Mouse (Mus musculus) ES-E14 (cell line): ENCODE results near the gene 2300002M23Rik. TPM values are rescaled to one million over a fixed set of nuclear protein-coding genes. Genes with fewer than 3 reads are reported as not detected.

Experiments used
- DNase-seq: peaks from one replicate; pipeline ENCODE4 v3.0.0-alpha.2; 2013; ENCODE audit warnings: low read depth, low spot score
- H3K27ac ChIP-seq: 2 replicates; pipeline ENCODE4 v1.5.1; 2012; ENCODE audit warnings: low read depth, mild to moderate bottlenecking, low read length, moderate library complexity, mixed read lengths; ENCODE audit not compliant: poor library complexity, insufficient read depth, severe bottlenecking
- H3K36me3 ChIP-seq: 2 replicates; pipeline ENCODE4 v1.6.1; 2012; ENCODE audit warnings: mild to moderate bottlenecking, low read length, moderate library complexity, mixed read lengths; ENCODE audit not compliant: control insufficient read depth, poor library complexity, insufficient read depth, severe bottlenecking
- H3K4me1 ChIP-seq, 2 experiments: fragments of 150-350 bp in 1 of 2; sonication (generic) in 1 of 2; 2 replicates each; pipeline ENCODE4 v1.6.1; 2012; ENCODE audit warnings: low read length in 2 of 2, mild to moderate bottlenecking in 1 of 2, mixed read lengths in 1 of 2; ENCODE audit not compliant: control insufficient read depth in 2 of 2, insufficient read depth in 2 of 2, poor library complexity in 1 of 2
- H3K4me3 ChIP-seq, 2 experiments: fragments of 150-350 bp in 1 of 2; sonication (generic) in 1 of 2; 2 replicates each; pipeline ENCODE4 v1.5.1; 2012; ENCODE audit warnings: low read length in 2 of 2, low read depth in 1 of 2, mild to moderate bottlenecking in 1 of 2, mixed read lengths in 1 of 2; ENCODE audit not compliant: insufficient read depth in 1 of 2, poor library complexity in 1 of 2, severe bottlenecking in 1 of 2
- H3K9ac ChIP-seq: 2 replicates; pipeline ENCODE4 v1.6.1; 2012; ENCODE audit warnings: low read depth, mild to moderate bottlenecking, low read length, mixed read lengths; ENCODE audit not compliant: poor library complexity, insufficient read depth, severe bottlenecking
- H3K9me3 ChIP-seq: fragments of 150-350 bp; sonication (generic); 2 replicates; pipeline ENCODE4 v1.6.1; 2012; ENCODE audit warnings: low read depth, mild to moderate bottlenecking, low read length; ENCODE audit not compliant: control insufficient read depth, insufficient read depth
- CHD2 ChIP-seq: IDR thresholded peaks from 2 replicates; pipeline ENCODE4 v1.6.1; 2014; ENCODE audit warnings: mild to moderate bottlenecking, low read depth, low read length, inconsistent platforms
- HCFC1 ChIP-seq: IDR thresholded peaks from 2 replicates; pipeline ENCODE4 v1.6.1; 2012; ENCODE audit warnings: low read length, inconsistent platforms, borderline replicate concordance; ENCODE audit not compliant: insufficient read depth
- MAFK ChIP-seq: IDR thresholded peaks from 2 replicates; pipeline ENCODE4 v1.6.1; 2014; ENCODE audit warnings: mild to moderate bottlenecking, low read depth, low read length, inconsistent platforms; ENCODE audit not compliant: insufficient read depth
- ZC3H11A ChIP-seq: IDR thresholded peaks from 2 replicates; pipeline ENCODE4 v1.6.1; 2012; ENCODE audit warnings: low read depth, mild to moderate bottlenecking, inconsistent platforms, low read length, borderline replicate concordance
- ZNF384 ChIP-seq: IDR thresholded peaks from 2 replicates; pipeline ENCODE4 v1.6.1; 2012; ENCODE audit warnings: low read depth, low read length, inconsistent platforms
- in situ Hi-C, 2 experiments: fragments of 600-800 bp; cut with MboI; formaldehyde crosslinking; loops; one replicate each; pipeline ENCODE4 v1.15.1; 2025; ENCODE audit warnings: low sequenced_read_pairs in 2 of 2, inconsistent platforms in 1 of 2; ENCODE audit not compliant: unreplicated experiment in 2 of 2
- total RNA-seq: library from RNA; depleted of rRNA; stranded (reverse); fragments of 300-350 nt; gene quantifications from 2 replicates; pipeline ENCODE4 v1.2.3, GENCODE M21; 2012; rRNA removed

2300002M23Rik gene
- total RNA-seq, 1 experiment, result 0.22 TPM

DNA sequence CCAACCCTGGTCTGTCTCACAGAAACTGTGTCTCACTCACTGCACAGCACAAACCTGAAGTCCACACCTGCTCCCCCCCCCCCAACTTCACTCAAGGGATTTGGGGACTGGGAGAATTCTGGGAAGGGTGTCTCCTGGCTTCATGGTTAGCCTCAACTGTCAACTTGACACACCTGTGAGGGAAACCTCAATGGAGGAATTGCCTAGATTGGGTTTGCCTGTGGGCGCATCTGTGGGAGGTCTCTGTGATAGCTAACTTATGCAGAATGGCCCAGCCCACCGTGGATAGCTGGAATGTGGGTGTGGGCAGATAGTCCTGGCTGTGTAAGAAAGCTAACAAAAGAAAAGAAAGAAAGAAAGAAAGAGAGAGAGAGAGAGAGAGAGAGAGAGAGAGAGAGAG lies 34.0 kb downstream of the 2300002M23Rik start, which contains the start of gene Sfta2:
Gene Sfta2 (plus strand): TSS at position 301 of the 400 bp plus-strand sequence.
- DNase-seq, result no peak
- Histone ChIP-seq H3K9ac (no peak within 1 kb of the TSS), H3K4me3 (no peak within 1 kb of the TSS), H3K27ac (no peak within 1 kb of the TSS; the same call in 1 of the 2 replicates), H3K4me1 (no peaks in the 10 kb centered on the region), H3K9me3 (peaks cover 8% of the 10 kb centered on the region), H3K36me3 (no peaks in the 10 kb centered on the region)
- in situ Hi-C loops, result no loop called here
- TF ChIP-seq ZC3H11A (no peak), MAFK (no peak), CHD2 (no peak), HCFC1 (no peak), ZNF384 (no peak)

DNA sequence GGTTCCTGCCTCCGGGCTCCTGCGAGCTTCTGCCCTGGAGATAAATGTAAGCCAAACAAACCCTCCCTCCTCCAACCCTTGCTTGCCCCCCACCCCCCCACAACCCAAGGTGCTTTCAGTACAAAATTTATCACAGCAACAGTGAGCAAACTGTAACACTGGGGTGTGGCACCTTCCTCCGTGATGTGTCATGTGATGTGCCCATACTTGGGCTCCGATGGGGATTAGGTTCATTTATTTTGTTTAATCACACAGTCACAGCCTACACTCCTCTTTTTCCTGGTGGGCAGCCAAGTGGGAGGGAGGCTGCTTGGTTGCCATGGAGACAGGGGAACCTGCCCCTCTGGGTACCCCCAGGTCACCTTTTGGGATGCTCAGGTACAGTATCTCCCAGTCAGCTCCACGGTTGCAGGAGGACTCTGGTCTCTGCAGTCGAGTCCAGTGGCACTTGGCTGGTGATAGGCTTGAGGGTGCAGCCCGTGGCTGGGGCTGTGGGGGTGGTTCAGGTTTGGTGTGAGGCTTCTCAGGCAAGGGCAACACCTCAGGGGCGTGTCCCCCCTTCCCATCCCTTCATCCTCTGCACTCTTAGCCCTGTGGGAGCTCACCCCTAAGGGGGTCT lies 34.6 kb downstream of the 2300002M23Rik start:
- Histone ChIP-seq H3K27ac (no peak overlapping the region), H3K36me3 (no peaks in the 10 kb centered on the region), H3K4me3 (no peak overlapping the region), H3K4me1 (no peaks in the 10 kb centered on the region), H3K9ac (no peak overlapping the region), H3K9me3 (peaks cover 8% of the 10 kb centered on the region)
- no peak for TF ChIP-seq ZC3H11A
- TF ChIP-seq MAFK, result no peak
- TF ChIP-seq ZNF384, result no peak
- TF ChIP-seq HCFC1, result no peak
- TF ChIP-seq CHD2, result no peak
- no peak for DNase-seq
- in situ Hi-C loops, result no loop called here

DNA sequence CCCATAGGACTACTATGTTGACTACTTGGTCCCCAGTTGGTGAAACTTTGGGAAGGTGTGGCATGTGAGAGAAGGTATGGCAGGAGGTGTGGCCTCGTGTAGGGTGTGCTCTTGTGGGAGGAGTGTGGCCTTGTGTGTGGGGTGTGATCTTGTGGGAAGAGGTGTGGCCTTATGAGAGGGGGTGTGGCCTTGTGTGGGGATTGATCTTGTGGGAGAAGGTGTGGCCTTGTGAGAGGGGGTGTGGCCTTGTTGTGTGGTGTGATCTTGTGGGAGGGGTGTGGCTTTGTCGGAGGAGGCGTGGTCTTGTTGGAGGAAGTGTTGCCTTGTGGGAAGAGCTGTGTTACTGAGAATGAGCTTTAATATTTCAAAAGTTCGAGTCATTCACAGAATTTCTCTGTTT lies 49.9 kb downstream of the 2300002M23Rik start:
- H3K4me3 ChIP-seq, result no peak overlapping the region
- H3K9me3 ChIP-seq, result no peaks in the 10 kb centered on the region
- in situ Hi-C loops, result no loop called here
- no peak for DNase-seq
- TF ChIP-seq CHD2 (no peak), HCFC1 (no peak), MAFK (no peak), ZC3H11A (no peak), ZNF384 (no peak)
- H3K27ac ChIP-seq, result no peak overlapping the region
- no peak overlapping the region for H3K9ac ChIP-seq
- no peaks in the 10 kb centered on the region for H3K36me3 ChIP-seq
- no peaks in the 10 kb centered on the region; a peak in 1 of 4 replicates for H3K4me1 ChIP-seq

Other genes starting within 250 kb of the 2300002M23Rik start
- 0.11 TPM in 1 of 2 replicates, not detected in the other for gene H2-Q1, start 247.0 kb upstream of the 2300002M23Rik start, total RNA-seq
- 0.67 and 1.4 TPM in 2 replicates for gene H2-Q2, start 225.2 kb upstream of the 2300002M23Rik start, total RNA-seq
- 9.1 and 19.9 TPM in 2 replicates for gene H2-Q4, start 187.8 kb upstream of the 2300002M23Rik start, total RNA-seq
- 0.94 and 2.3 TPM in 2 replicates for gene H2-Q6, start 142.6 kb upstream of the 2300002M23Rik start, total RNA-seq
- gene H2-Q7, start 128.3 kb upstream of the 2300002M23Rik start, total RNA-seq, result 2.1 and 4.8 TPM in 2 replicates
- gene H2-Q10, start 97.4 kb upstream of the 2300002M23Rik start, total RNA-seq, result 2.1 and 3.1 TPM in 2 replicates
- 844 and 868 TPM in 2 replicates for gene Pou5f1, start 61.4 kb upstream of the 2300002M23Rik start, total RNA-seq
- 7.6 and 10.5 TPM in 2 replicates for gene Tcf19, start 50.6 kb upstream of the 2300002M23Rik start, total RNA-seq
- 28.5 and 31.8 TPM in 2 replicates for gene Cchcr1, start 50.4 kb upstream of the 2300002M23Rik start, total RNA-seq
- gene Psors1c2, start 34.2 kb upstream of the 2300002M23Rik start, total RNA-seq, result 4.3 and 8.9 TPM in 2 replicates
- gene Cdsn, start 15.3 kb upstream of the 2300002M23Rik start, total RNA-seq, result 1.1 and 1.2 TPM in 2 replicates
- gene Sfta2, start 34.1 kb downstream of the 2300002M23Rik start, total RNA-seq, result 0.53 TPM in 1 of 2 replicates, not detected in the other
- gene Gm9573, start 59.2 kb downstream of the 2300002M23Rik start, total RNA-seq, result not detected in 2 replicates
- gene Mucl3, start 76.2 kb downstream of the 2300002M23Rik start, total RNA-seq, result 0.85 and 1.1 TPM in 2 replicates
- gene Vars2, start 100.1 kb downstream of the 2300002M23Rik start, total RNA-seq, result 58.5 and 90.3 TPM in 2 replicates
- gene Gtf2h4, start 106.3 kb downstream of the 2300002M23Rik start, total RNA-seq, result 75.3 and 83.0 TPM in 2 replicates
- gene Ddr1, start 137.2 kb downstream of the 2300002M23Rik start, total RNA-seq, result 46.0 and 78.8 TPM in 2 replicates